Mouse (Mus musculus) heart, adult 2 months (tissue): Measurements from ENCODE around the gene Ripk4. TPM values are rescaled to one million over a fixed set of nuclear protein-coding genes. Genes with fewer than 3 reads are reported as not detected.

Experiments
- DNase-seq, 2 experiments: peaks; one replicate each; pipeline ENCODE4 v3.0.0; 2021
- H3K27ac ChIP-seq: fragments of 200-600 bp; 2 replicates; pipeline ENCODE4 v1.8.1; 2022
- H3K27me3 ChIP-seq: fragments of 200-500 bp; 2 replicates; pipeline ENCODE4 v1.6.1; 2012; ENCODE audit warnings: mild to moderate bottlenecking, low read length, inconsistent platforms, mixed read lengths; ENCODE audit not compliant: control insufficient read depth, insufficient read depth
- H3K36me3 ChIP-seq: fragments of 200-500 bp; 2 replicates; pipeline ENCODE4 v1.6.1; 2012; ENCODE audit warnings: low read length, inconsistent platforms; ENCODE audit not compliant: control insufficient read depth, insufficient read depth
- H3K4me1 ChIP-seq: fragments of 200-500 bp; 2 replicates; pipeline ENCODE4 v1.6.1; 2011; ENCODE audit warnings: low read length; ENCODE audit not compliant: control insufficient read depth, insufficient read depth
- H3K4me3 ChIP-seq: fragments of 200-600 bp; 2 replicates; pipeline ENCODE4 v1.8.1; 2022
- H3K79me2 ChIP-seq: fragments of 200-500 bp; replicated peaks from 2 replicates; pipeline ENCODE4 v1.6.1; 2012; ENCODE audit warnings: mild to moderate bottlenecking, inconsistent platforms, low read length, moderate library complexity, mixed read lengths; ENCODE audit not compliant: control insufficient read depth, insufficient read depth
- H3K9ac ChIP-seq: fragments of 200-500 bp; 2 replicates; pipeline ENCODE4 v1.6.1; 2012; ENCODE audit warnings: low read depth, mild to moderate bottlenecking, control low read depth, inconsistent platforms, low read length, mixed read lengths
- CTCF ChIP-seq: fragments of 200-600 bp; IDR thresholded peaks from 2 replicates; pipeline ENCODE4 v1.8.1; 2022; ENCODE audit warnings: antibody characterized with exemption, mild to moderate bottlenecking, moderate library complexity
- EP300 ChIP-seq: fragments of 200-500 bp; IDR thresholded peaks from 2 replicates; pipeline ENCODE4 v1.6.1; 2011; ENCODE audit warnings: low read depth, low read length, control low read depth; ENCODE audit not compliant: insufficient read depth
- POLR2A ChIP-seq: fragments of 200-500 bp; IDR thresholded peaks from 2 replicates; pipeline ENCODE4 v1.6.1; 2011; ENCODE audit warnings: mild to moderate bottlenecking, low read depth, low read length, control low read depth; ENCODE audit not compliant: insufficient read depth
- WGBS: fragments of 180-500 bp; shearing (Covaris S2); methylation state at CpG from one replicate; pipeline ENCODE4 v1.1.7; 2018; 5-methylcytosine and 5-hydroxymethylcytosine counted together
- intact Hi-C: fragments of 180-260 bp; cut with DNase I; formaldehyde crosslinking; loops from one replicate; pipeline ENCODE4 v1.15.1; 2025
- polyA plus RNA-seq: library from polyadenylated mRNA; depleted of rRNA; stranded (reverse); fragments of >200 nt; gene quantifications from 2 replicates; pipeline ENCODE4 v1.2.3, GENCODE M21; 2012
- total RNA-seq, 2 experiments: library from RNA; stranded (reverse); gene quantifications; 2 replicates each; pipeline ENCODE4 v1.2.3; 2021

Ripk4 gene
- total and polyA plus RNA-seq, 3 experiments: 0.05 to 0.70 (median 0.07) TPM

- intact Hi-C loops: no loop called here
- Histone ChIP-seq H3K36me3 (no peaks in the 10 kb centered on the region), H3K4me1 (no peaks in the 10 kb centered on the region), H3K27me3 (no peaks in the 10 kb centered on the region), H3K4me3 (no peak overlapping the region), H3K27ac (no peak overlapping the region), H3K9ac (no peak overlapping the region), H3K79me2 (no peaks in the 10 kb centered on the region)
- no peak for DNase-seq
- TF ChIP-seq EP300 (no peak), POLR2A (no peak), CTCF (no peak)
- WGBS: 79% methylated on average over 3 of the region's 3 CpGs
These were observed 33.6 kb upstream of the Ripk4 start for GRCm38 (mm10) chr16:97797212-97797611.

GRCm38 (mm10) chr16:97794256-97794655 is 30.7 kb upstream of the Ripk4 start:
- H3K4me1 ChIP-seq: no peaks in the 10 kb centered on the region
- no peak overlapping the region for H3K9ac ChIP-seq
- H3K27ac ChIP-seq: no peak overlapping the region
- intact Hi-C loops: no loop called here
- H3K4me3 ChIP-seq: no peak overlapping the region
- no peak for DNase-seq
- no peaks in the 10 kb centered on the region for H3K27me3 ChIP-seq
- WGBS: 92% methylated on average over 6 of the region's 6 CpGs
- TF ChIP-seq EP300: no peak
- TF ChIP-seq POLR2A: no peak
- TF ChIP-seq CTCF: no peak
- no peaks in the 10 kb centered on the region for H3K79me2 ChIP-seq
- H3K36me3 ChIP-seq: no peaks in the 10 kb centered on the region

- Histone ChIP-seq H3K36me3 (no peaks in the 10 kb centered on the region), H3K79me2 (no peaks in the 10 kb centered on the region), H3K27me3 (no peaks in the 10 kb centered on the region), H3K4me3 (no peak overlapping the region), H3K27ac (no peak overlapping the region), H3K4me1 (no peaks in the 10 kb centered on the region), H3K9ac (no peak overlapping the region)
- intact Hi-C loops: no loop called here
- TF ChIP-seq CTCF: no peak
- no peak for TF ChIP-seq POLR2A
- TF ChIP-seq EP300: no peak
- 86% methylated on average over 5 of the region's 5 CpGs for WGBS
- no peak for DNase-seq
These were observed 19.5 kb upstream of the Ripk4 start for GRCm38 (mm10) chr16:97783057-97783456.

- H3K36me3 ChIP-seq: no peaks in the 10 kb centered on the region
- no peaks in the 10 kb centered on the region for H3K79me2 ChIP-seq
- H3K4me3 ChIP-seq: no peak overlapping the region
- H3K9ac ChIP-seq: no peak overlapping the region
- 25% methylated on average over 15 of the region's 15 CpGs for WGBS
- intact Hi-C loops: loop anchor here (5.0 kb wide), 2 partner anchors 256 to 466 kb away; no protein-coding TSS in a partner anchor
- H3K4me1 ChIP-seq: no peaks in the 10 kb centered on the region
- no peak overlapping the region for H3K27ac ChIP-seq
- peak; percentile 98 for TF ChIP-seq CTCF
- no peak for TF ChIP-seq EP300
- no peak for TF ChIP-seq POLR2A
- peak; percentile 70 to 87 for DNase-seq
- no peaks in the 10 kb centered on the region for H3K27me3 ChIP-seq
These were observed 14.9 kb upstream of the Ripk4 start for GRCm38 (mm10) chr16:97778353-97779025.

GRCm38 (mm10) chr16:97766501-97766900 is 2.9 kb upstream of the Ripk4 start:
- no peak for TF ChIP-seq CTCF
- no peak for TF ChIP-seq POLR2A
- TF ChIP-seq EP300: no peak
- intact Hi-C loops: no loop called here

GRCm38 (mm10) chr16:97764626-97765025 is 1.0 kb upstream of the Ripk4 start:
- H3K27ac ChIP-seq: no peak overlapping the region
- intact Hi-C loops: no loop called here

More at GRCm38 (mm10) chr16:97766501-97766900, 2.9 kb upstream of the Ripk4 start:
- peaks cover 11% of the 10 kb centered on the region for H3K27me3 ChIP-seq
- no peak overlapping the region for H3K27ac ChIP-seq
- H3K79me2 ChIP-seq: no peaks in the 10 kb centered on the region
- no peak for DNase-seq
- whole genome bisulfite sequencing: 38% methylated on average over 3 of the region's 3 CpGs
- no peak overlapping the region for H3K9ac ChIP-seq
- no peak overlapping the region for H3K4me3 ChIP-seq
- no peaks in the 10 kb centered on the region for H3K4me1 ChIP-seq
- H3K36me3 ChIP-seq: no peaks in the 10 kb centered on the region

More at GRCm38 (mm10) chr16:97764626-97765025, 1.0 kb upstream of the Ripk4 start:
- no peak for TF ChIP-seq CTCF
- no peak for TF ChIP-seq EP300
- TF ChIP-seq POLR2A: no peak
- no peak overlapping the region for H3K9ac ChIP-seq
- WGBS: 64% methylated on average over 2 of the region's 2 CpGs
- no peaks in the 10 kb centered on the region for H3K4me1 ChIP-seq
- no peaks in the 10 kb centered on the region for H3K79me2 ChIP-seq
- peaks cover 11% of the 10 kb centered on the region for H3K27me3 ChIP-seq
- H3K36me3 ChIP-seq: no peaks in the 10 kb centered on the region
- DNase-seq: no peak
- no peak overlapping the region for H3K4me3 ChIP-seq
